Mouse (Mus musculus) spleen, adult 2 months (tissue): ENCODE measurements at regions not wholly inside any gene's neighbourhood (a gene's known extent, or its start where the extent isn't known, plus 50 kb on each side); places are given as distances from the start of the nearest gene placed in this dataset.

Experiments
- CTCF ChIP-seq: fragments of 200-500 bp; IDR thresholded peaks from 2 replicates; pipeline ENCODE4 v1.5.1; 2011; ENCODE audit warnings: mild to moderate bottlenecking, inconsistent platforms; ENCODE audit not compliant: insufficient read depth, insufficient read length, insufficient replicate concordance; ENCODE audit errors: extremely low read depth
- POLR2A ChIP-seq: fragments of 200-500 bp; IDR thresholded peaks from 2 replicates; pipeline ENCODE4 v1.6.1; 2011; ENCODE audit warnings: low read depth, low read length, inconsistent platforms

GRCm38 (mm10) chr7:129787736-129788135, 196.1 kb downstream of the Wdr11 start:
- TF ChIP-seq CTCF (no peak), POLR2A (no peak)
